Mouse (Mus musculus) spleen, embryonic (tissue): ENCODE data around the gene Mycbpap.

Source experiments
- CTCF ChIA-PET: fragments of 350-600 bp; sonication (Branson Sonifier 250); formaldehyde crosslinking; loops from one replicate; lab custom pipeline; 2022; lab: Charles Lee

Gene Mycbpap

GRCm38 (mm10) chr11:94533171-94533570, 11.6 kb upstream of the Mycbpap start:
- CTCF ChIA-PET: interaction anchor here (0.5 kb wide), 1 partner anchor 183 kb away, joined by 6 read pairs; no protein-coding TSS in a partner anchor

DNA sequence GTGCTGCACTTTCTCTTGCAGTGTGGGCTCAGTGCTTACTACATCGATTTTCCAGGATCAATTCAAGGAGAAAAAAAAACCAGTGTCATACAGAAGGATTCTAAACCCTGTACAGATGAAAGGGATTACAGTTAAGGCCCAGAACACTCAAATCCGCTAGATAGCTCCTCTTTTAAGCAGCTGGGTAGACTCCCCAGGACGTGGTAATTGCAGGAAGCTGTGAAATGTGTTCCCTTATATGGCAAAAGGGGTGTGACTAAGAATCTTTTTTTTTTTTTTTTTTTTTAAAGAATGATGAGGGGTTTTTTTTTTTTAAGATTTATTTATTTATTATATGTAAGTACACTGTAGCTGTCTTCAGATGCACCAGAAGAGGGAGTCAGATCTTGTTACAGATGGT, 7.3 kb upstream of the Mycbpap start:
- CTCF ChIA-PET: no interaction called here

GRCm38 (mm10) chr11:94526171-94526879, 4.8 kb upstream of the Mycbpap start:
- CTCF ChIA-PET: interaction anchor here (0.6 kb wide), 1 partner anchor 39 kb away, joined by 3 read pairs; no protein-coding TSS in a partner anchor

- CTCF ChIA-PET: no interaction called here
These were observed 8.1 kb downstream of the Mycbpap start for GRCm38 (mm10) chr11:94513452-94513851.

GRCm38 (mm10) chr11:94508976-94509375, 12.6 kb downstream of the Mycbpap start:
- CTCF ChIA-PET: no interaction called here

DNA sequence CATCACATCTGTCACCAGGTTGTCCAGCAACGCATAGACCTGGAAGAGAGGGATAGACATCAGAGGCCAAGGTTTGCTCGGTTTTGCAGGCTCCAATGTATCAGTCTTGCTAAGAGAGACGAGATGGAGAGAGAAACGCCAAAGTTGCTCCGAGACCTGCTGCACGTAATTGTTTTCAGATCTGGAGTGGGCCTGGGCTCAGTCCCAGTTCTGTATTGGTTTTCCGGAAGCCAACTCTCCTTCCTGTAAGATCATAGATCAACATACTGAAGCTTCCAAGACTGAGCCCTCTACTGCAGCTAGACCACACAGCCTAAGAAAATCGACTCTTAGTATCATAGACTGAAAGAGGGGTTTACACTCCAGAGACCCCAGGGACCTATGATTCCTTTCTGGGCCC, 20.1 kb downstream of the Mycbpap start:
- CTCF ChIA-PET: no interaction called here

GRCm38 (mm10) chr11:94500362-94500761, 21.2 kb downstream of the Mycbpap start:
- CTCF ChIA-PET: no interaction called here

DNA sequence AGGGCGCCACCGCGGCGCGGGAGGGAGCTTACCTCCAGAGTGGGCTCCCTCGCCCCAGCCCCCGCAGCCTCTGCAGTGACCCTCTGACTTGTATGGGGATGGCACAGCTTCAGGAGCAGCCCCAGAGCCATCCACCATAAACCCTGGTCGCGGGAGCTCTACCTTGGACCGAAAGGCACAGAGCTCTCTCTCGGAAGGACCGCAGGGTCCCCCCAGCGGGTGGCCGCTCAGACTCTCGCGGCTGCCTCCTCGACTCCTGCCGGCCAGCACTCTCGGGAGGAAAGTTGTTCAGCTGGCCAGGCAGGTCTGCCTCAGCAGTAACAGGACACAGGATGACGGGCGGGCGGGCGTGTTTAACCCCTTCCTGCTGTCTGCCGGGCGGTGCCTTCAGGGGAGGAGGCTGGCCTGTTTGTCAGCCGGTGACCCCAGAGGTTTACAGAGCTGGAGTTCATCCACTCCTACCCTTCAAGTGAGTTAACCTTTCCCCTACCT, 21.8 kb downstream of the Mycbpap start, which contains the start of gene Epn3:
Gene Epn3 (minus strand): TSS at position 314 of the 492 bp plus-strand sequence.
- CTCF ChIA-PET: no interaction called here

- CTCF ChIA-PET: no interaction called here
These were observed 22.5 kb downstream of the Mycbpap start for GRCm38 (mm10) chr11:94499035-94499434.

DNA sequence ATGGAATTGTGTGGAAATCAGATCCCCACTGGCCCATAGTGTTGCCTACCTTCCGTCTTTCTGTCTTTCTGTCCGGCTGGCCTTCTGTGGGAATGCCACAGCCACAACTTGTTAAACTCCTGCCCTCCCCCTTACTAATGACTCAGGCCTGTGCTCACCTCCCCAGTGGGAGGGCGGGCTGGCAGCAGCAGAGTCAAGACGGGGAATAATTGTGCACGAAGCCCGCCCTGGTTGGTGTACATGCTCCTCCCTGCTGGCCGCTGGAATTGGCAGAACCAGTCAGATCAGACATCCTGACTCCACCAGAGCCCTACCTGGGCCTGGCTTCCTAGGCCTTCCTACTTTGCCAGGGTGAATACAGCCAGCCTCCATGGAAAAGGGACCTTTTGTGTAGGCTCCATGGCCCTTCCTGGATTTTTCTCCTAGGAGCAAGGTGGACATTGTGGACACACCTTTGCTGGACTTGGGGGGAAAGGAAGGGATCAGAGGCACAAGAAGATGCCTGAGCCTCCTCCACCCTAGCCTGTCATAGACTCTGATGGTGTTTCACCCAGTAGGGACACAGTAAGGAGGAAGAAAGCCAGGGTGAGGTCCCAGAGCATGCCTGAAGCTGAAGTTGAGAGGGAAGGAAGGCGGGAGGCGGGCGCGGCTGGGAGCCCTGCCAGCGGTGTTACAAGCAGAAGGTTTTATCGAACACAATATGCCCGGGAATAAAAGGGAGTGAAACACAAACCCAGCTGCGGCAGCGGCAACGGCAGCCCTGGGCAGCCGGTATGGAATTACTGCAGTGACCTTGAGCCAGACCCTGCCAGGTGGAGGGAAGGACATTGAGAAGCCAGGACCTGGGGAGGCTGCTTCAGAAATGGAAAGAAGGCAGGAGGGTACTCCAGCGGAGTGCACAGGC, 23.2 kb downstream of the Mycbpap start:
- CTCF ChIA-PET: no interaction called here

GRCm38 (mm10) chr11:94495415-94495814, 26.1 kb downstream of the Mycbpap start:
- CTCF ChIA-PET: no interaction called here

- CTCF ChIA-PET: interaction anchor here (0.5 kb wide), 1 partner anchor 108 kb away, joined by 3 read pairs; no protein-coding TSS in a partner anchor
These were observed 29.8 kb downstream of the Mycbpap start for GRCm38 (mm10) chr11:94491749-94492099.

GRCm38 (mm10) chr11:94491035-94491748, 30.4 kb downstream of the Mycbpap start:
- CTCF ChIA-PET: interaction anchor here (0.5 kb wide), 1 partner anchor 108 kb away, joined by 3 read pairs; no protein-coding TSS in a partner anchor

DNA sequence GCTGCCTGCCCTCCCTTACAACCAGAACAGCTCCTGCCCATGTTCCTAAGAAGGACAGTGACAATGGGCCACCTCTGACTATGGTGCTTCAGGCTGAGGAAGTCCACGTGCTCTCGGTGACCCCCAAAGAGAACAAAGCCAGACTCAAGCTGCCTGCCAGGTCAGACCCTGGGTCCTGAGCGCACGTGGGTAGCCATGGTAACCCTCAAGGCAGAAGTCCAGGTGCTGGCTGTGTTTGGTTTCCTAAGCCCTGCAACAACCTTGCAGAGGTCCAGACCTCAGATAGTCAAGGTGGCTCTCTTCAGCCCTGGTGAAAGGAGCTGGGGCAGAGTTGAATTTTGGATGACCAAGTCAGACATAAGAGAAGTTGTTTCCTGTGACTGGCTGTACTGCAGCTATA, 31.8 kb downstream of the Mycbpap start:
- CTCF ChIA-PET: no interaction called here

DNA sequence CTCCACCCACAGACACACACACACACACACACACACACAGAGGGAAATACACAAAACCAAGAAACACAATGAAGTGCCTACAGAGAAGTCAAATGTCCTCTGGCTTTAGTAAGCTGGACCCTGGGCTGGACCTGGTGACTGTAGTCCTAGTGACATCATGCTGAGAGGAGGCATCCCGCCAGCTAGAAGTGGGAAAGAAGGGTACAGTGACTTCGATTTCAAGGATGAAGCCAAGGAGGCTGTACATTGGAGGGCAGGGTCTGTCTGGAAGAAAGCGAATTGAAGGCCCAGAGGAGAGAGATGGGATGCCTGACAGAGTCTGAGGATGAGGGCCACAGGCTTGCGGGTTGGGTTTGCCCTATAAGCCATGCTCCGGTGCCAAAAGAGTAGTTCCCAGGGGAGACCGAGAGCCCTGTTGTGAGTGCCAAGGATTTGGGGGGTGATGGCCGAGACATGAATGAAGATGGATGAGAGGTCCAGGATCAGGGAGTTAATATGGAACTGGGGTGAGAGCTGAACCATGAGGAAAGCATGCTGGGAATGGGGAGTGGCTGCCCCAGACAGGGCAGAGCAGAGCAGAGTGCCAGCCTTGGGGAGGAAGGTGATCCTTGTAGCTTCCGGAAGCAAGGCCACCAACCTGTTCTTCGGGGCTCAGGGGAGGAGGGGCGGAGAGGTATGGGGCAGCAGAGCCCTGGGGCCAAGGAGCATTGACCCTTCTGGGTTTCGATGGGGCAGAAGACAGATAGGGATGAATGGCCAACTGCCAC, 32.6 kb downstream of the Mycbpap start:
- CTCF ChIA-PET: no interaction called here

DNA sequence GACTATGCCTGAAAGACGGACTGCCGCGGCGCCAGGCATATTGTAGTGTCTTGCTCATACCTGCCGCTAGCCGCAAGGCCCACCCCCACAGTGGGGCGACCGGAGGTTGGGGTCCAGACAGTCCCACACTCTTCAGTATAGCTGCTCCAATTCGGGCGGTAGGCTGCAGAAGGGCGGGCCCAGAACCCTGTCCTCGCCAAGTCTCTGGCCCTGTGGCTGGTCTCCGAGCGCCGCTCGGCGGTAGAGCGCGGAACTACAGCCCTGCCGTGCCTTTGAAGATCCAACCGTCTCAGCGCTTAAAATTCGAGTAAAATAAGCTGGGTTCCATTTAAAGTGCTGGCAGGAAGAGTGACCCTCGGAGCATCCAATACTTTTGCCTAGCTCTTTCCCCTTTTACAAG, 35.5 kb downstream of the Mycbpap start, which contains the start of gene Spata20:
Gene Spata20 (minus strand): TSS at position 179 of the 400 bp plus-strand sequence.
- CTCF ChIA-PET: interaction anchor here (0.7 to 1.1 kb wide), 2 partner anchors 249 to 629 kb away, joined by 3 read pairs; no protein-coding TSS in a partner anchor

GRCm38 (mm10) chr11:94485223-94485622, 36.3 kb downstream of the Mycbpap start:
- CTCF ChIA-PET: interaction anchor here (0.7 kb wide), 1 partner anchor 249 kb away, joined by 3 read pairs; no protein-coding TSS in a partner anchor

DNA sequence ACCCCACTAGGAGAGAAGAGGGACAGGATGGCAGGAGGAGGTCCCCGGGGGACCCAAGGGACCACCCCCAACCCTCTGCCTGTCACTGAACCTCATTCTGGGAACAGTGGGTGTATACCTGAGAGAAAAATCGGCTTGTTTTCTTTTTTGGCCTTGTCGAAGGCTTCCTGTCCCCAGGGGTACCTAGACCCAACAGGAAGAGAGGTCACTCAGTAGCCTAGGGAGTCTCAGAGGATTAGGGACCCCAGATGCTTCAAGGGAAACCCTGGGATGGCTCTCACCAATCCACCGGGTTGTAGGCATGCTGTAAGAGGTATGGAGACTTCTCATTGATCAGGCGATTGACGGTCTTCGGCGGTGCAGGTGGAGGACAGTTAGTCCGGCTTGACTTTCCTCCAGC, 36.9 kb downstream of the Mycbpap start:
- CTCF ChIA-PET: no interaction called here

- CTCF ChIA-PET: no interaction called here
These were observed 37.6 kb downstream of the Mycbpap start for GRCm38 (mm10) chr11:94483921-94484320.

- CTCF ChIA-PET: no interaction called here
These were observed 38.1 kb downstream of the Mycbpap start for GRCm38 (mm10) chr11:94483436-94483835.

GRCm38 (mm10) chr11:94482738-94483137, 38.8 kb downstream of the Mycbpap start:
- CTCF ChIA-PET: no interaction called here
